Mouse (Mus musculus) heart, postnatal 0 days (tissue): ENCODE measurements around the gene Ddx24. TPM values are rescaled to one million over a fixed set of nuclear protein-coding genes. Genes with fewer than 3 reads are reported as not detected.

Experiments used
- ATAC-seq: fragments of 200-750 bp; cut with Nextera tagmentation; 2 replicates; pipeline ENCODE4 v1.8.0; 2017; ENCODE audit warnings: low read depth, moderate number of reproducible peaks, moderate library complexity; ENCODE audit not compliant: insufficient read depth
- DNase-seq: peaks from one replicate; pipeline ENCODE4 v3.0.0-alpha.2; 2016; ENCODE audit warnings: low spot score
- H3K27ac ChIP-seq: fragments of 300-500 bp; sonication (generic); 2 replicates; pipeline ENCODE4 v1.5.1; 2014; ENCODE audit warnings: low read depth, mild to moderate bottlenecking
- H3K27me3 ChIP-seq: fragments of 300-500 bp; sonication (generic); 2 replicates; pipeline ENCODE4 v1.6.1; 2014; ENCODE audit warnings: low read length, mixed read lengths; ENCODE audit not compliant: control insufficient read depth, insufficient read depth
- H3K36me3 ChIP-seq: fragments of 300-500 bp; sonication (generic); replicated peaks from 2 replicates; pipeline ENCODE4 v1.6.1; 2014; ENCODE audit warnings: low read length, mixed read lengths; ENCODE audit not compliant: control insufficient read depth, insufficient read depth
- H3K4me1 ChIP-seq: fragments of 300-500 bp; sonication (generic); 2 replicates; pipeline ENCODE4 v1.6.1; 2014; ENCODE audit warnings: antibody characterized with exemption; ENCODE audit not compliant: control insufficient read depth, insufficient read depth
- H3K4me2 ChIP-seq: fragments of 300-500 bp; sonication (generic); 2 replicates; pipeline ENCODE4 v1.6.1; 2014; ENCODE audit warnings: low read depth, mild to moderate bottlenecking, low read length, moderate library complexity
- H3K4me3 ChIP-seq: fragments of 300-500 bp; sonication (generic); 2 replicates; pipeline ENCODE4 v1.5.1; 2014; ENCODE audit warnings: low read depth, low read length
- H3K9ac ChIP-seq: fragments of 300-500 bp; sonication (generic); replicated peaks from 2 replicates; pipeline ENCODE4 v1.6.1; 2014; ENCODE audit warnings: low read depth, low read length, mixed read lengths
- H3K9me3 ChIP-seq: fragments of 300-500 bp; sonication (generic); replicated peaks from 2 replicates; pipeline ENCODE4 v1.6.1; 2016; ENCODE audit warnings: low read length; ENCODE audit not compliant: control insufficient read depth
- CTCF ChIP-seq: IDR thresholded peaks from 2 replicates; pipeline ENCODE4 v1.5.1; 2016; ENCODE audit warnings: antibody characterized with exemption, control low read depth, low read depth
- EP300 ChIP-seq: IDR thresholded peaks from 2 replicates; pipeline ENCODE4 v1.6.1; 2016; ENCODE audit warnings: antibody characterized with exemption, low read depth
- WGBS: fragments of 180-500 bp; shearing (Covaris S2); extraction: QIAGEN DNeasy Blood & Tissue Kit; methylation state at CpG from one replicate; pipeline ENCODE4 v1.1.7; 2014; 5-methylcytosine and 5-hydroxymethylcytosine counted together
- polyA plus RNA-seq: library from polyadenylated mRNA; unstranded; fragments of >200 nt; fragmentation: Nextera tagmentation; extraction: Ambion mirVana; gene quantifications from 2 replicates; pipeline ENCODE4 v1.2.1, GENCODE M21; 2015
- total RNA-seq: library from RNA; depleted of rRNA; stranded (reverse); fragments of >200 nt; gene quantifications from 2 replicates; pipeline ENCODE4 v1.2.3, GENCODE M21; 2014; ENCODE audit warnings: low replicate concordance

The Ddx24 gene
- total and polyA plus RNA-seq, 2 experiments from 2014 or later, result 95.3 to 165 TPM

DNA sequence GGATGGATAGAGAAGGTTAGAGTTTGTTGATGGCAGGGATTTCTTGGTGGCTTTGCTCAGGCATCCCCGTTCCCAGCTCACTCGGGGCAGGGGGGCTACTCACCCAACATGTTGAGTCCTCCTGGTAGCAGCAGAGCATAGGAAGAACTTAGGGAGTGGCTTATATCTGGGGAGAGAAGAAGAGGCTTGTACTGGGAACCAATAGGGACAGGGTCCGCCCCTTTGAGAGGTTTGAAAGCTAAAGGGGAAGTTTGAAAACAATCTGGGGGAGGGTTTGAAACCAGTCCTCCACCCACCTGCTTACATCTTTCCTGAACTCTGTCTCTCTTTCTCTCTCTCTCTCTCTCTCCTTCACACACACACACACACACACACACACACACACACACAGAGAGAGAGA lies 17.9 kb upstream of the Ddx24 start, which contains the start of gene Ifi27l2a:
Ifi27l2a (minus strand) TSS at position 157 of the 400 bp plus-strand sequence.
- no peak within 1 kb of the TSS; the same call in 1 of the 2 replicates for H3K9ac ChIP-seq

DNA sequence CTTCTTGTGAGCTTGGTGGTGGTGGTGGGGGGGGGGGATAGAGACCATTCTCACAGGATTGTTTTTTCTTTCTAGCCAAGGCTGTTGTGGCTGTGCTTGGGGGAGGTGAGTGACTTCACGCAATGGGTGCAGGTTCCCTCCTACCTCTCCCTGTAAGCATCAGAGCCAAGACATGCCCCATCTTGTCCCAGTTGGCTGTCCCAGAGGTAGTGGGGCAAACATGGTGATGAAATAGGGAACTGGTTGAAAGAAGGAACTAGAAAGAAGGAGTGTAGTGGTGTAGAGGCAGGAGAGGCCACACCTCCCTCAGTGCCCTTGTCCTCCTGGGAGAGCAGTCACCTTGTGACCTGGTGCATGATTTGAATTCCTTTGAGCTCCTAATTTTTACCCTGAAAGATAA lies 12.0 kb upstream of the Ddx24 start:
- Histone ChIP-seq H3K4me3 (no peak overlapping the region), H3K4me2 (no peak overlapping the region), H3K27me3 (no peaks in the 10 kb centered on the region), H3K27ac (no peak overlapping the region), H3K4me1 (0 out of 2 replicates have a peak, but pooled peaks cover 5% of the 10 kb centered on the region), H3K9me3 (no peaks in the 10 kb centered on the region), H3K9ac (no peak overlapping the region), H3K36me3 (no peaks in the 10 kb centered on the region)
- WGBS, result 86% methylated on average over 1 of the region's 1 CpGs
- no peak for DNase-seq
- no peak for ATAC-seq
- TF ChIP-seq EP300, result no peak

More for the DNA sequence above, 17.9 kb upstream of the Ddx24 start, which contains the start of gene Ifi27l2a:
- H3K4me1 ChIP-seq, result no peaks in the 10 kb centered on the region
- peak within 1 kb of the TSS; percentile 35 for H3K4me2 ChIP-seq
- TF ChIP-seq CTCF (no peak), EP300 (no peak)
- no peaks in the 10 kb centered on the region for H3K9me3 ChIP-seq
- no peaks in the 10 kb centered on the region for H3K36me3 ChIP-seq
- 44% methylated on average over 3 of the region's 3 CpGs for WGBS
- peak; percentile 36 for DNase-seq
- H3K27ac ChIP-seq, result no peak within 1 kb of the TSS
- 0 out of 2 replicates have a peak within 1 kb of the TSS, but pooled peaks have one; percentile 8 for H3K4me3 ChIP-seq
- no peaks in the 10 kb centered on the region for H3K27me3 ChIP-seq
- ATAC-seq, result 0 out of 2 replicates have a peak, but pooled peaks have one; percentile 36

DNA sequence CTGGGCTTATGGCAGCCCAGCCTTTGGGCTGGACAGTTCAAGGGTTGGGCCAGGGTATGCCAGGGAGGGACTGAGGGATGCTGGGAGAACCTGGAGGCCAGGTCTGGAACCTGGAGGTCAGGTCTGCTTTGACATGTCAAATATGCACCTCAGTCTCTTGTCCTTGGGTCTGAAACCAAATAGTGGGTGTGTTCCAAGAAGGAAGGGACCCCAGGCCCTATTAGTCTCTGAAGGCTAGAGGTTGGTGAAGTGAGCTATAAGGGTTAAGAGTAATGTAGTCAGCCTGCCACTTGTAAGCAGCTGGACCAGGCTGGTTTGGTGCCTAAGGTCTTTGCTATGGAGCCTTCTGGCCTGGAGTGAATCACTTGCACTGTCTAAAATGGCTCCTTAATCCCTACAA lies 9.2 kb upstream of the Ddx24 start:
- H3K9me3 ChIP-seq, result no peaks in the 10 kb centered on the region

DNA sequence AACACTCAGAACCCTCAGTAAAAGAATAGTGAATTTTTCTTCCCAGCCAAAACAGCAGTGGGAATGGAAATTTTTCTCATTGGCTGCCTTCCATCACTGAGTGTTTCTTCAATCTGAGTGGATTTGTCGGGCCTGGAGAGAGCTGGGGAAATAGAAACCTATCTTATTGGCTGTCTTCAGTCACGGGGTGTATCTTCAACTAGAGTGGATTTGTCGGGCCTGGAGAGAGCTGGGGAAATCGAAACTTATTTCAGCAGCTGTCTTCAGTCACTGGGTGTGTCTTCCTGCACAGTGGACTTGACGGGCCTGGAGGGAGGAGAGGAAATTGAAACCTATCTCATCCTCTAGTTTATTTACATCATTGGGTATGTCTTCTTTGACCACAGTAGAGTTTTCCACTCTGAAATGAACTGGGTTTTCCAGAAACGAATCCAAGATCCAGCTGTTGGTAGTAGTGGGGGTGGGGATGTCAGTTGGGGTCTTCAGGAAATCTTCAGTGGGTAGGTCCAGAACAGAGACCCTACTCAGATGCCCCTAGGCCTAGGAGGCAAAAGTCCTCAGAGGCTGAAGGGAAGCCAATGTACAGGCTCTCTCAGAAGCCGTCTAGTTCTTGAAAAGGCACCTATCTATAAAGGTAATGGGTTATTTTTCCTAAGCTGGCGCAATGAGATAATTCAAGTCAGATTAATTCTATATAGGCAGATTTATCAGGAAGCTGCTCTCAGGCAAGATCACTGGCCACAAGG lies 8.5 kb upstream of the Ddx24 start, which contains the start of gene Ifi27:
Ifi27 (plus strand) TSS at position 226 of the 746 bp plus-strand sequence.
- no peaks in the 10 kb centered on the region for H3K36me3 ChIP-seq
- no peak within 1 kb of the TSS for H3K9ac ChIP-seq
- no peaks in the 10 kb centered on the region for H3K9me3 ChIP-seq
- H3K4me3 ChIP-seq, result peak within 1 kb of the TSS; percentile 26
- DNase-seq, result peak; percentile 85
- WGBS, result 38% methylated on average over 8 of the region's 8 CpGs
- ATAC-seq, result peak; percentile 95
- H3K27ac ChIP-seq, result peak within 1 kb of the TSS; percentile 86
- no peak for TF ChIP-seq CTCF
- TF ChIP-seq EP300, result no peak
- H3K27me3 ChIP-seq, result no peaks in the 10 kb centered on the region
- peak within 1 kb of the TSS; percentile 42 for H3K4me2 ChIP-seq
- H3K4me1 ChIP-seq, result 0 out of 2 replicates have a peak, but pooled peaks cover 5% of the 10 kb centered on the region

More for the DNA sequence above, 9.2 kb upstream of the Ddx24 start:
- peak overlapping the region; percentile 86 for H3K27ac ChIP-seq
- peak overlapping the region; percentile 42 for H3K4me2 ChIP-seq
- no peak overlapping the region for H3K9ac ChIP-seq
- DNase-seq (no peak), ATAC-seq (no peak)
- H3K36me3 ChIP-seq, result no peaks in the 10 kb centered on the region
- TF ChIP-seq EP300 (no peak), CTCF (no peak)
- no peak overlapping the region for H3K4me3 ChIP-seq
- H3K4me1 ChIP-seq, result 0 out of 2 replicates have a peak, but pooled peaks cover 5% of the 10 kb centered on the region
- H3K27me3 ChIP-seq, result no peaks in the 10 kb centered on the region

DNA sequence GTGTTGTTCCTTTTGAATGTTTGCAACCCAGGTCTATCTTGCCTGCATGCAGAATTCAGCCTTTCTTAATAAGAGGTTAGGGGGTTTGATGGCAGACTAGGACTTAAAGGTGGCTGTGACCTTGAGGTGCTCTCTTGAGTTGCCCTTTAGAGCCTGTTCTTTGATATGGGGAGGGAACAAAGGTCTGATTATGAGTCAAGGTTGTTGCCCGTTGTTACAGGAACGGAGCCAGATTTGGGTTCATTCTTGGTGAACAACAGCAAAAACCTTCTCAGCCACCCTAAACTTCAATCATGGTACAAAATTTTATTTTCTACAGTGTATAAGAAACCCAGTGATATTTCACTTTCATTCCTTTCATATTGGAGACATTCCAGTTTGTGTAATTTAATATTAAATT lies 7.8 kb upstream of the Ddx24 start:
- Histone ChIP-seq H3K27me3 (no peaks in the 10 kb centered on the region), H3K4me2 (no peak overlapping the region), H3K27ac (peak overlapping the region; percentile 69), H3K36me3 (no peaks in the 10 kb centered on the region), H3K4me3 (no peak overlapping the region), H3K4me1 (0 out of 2 replicates have a peak, but pooled peaks cover 5% of the 10 kb centered on the region), H3K9ac (no peak overlapping the region), H3K9me3 (no peaks in the 10 kb centered on the region)
- no peak for ATAC-seq
- TF ChIP-seq CTCF, result no peak
- no peak for TF ChIP-seq EP300
- no peak for DNase-seq
- 59% methylated on average over 2 of the region's 2 CpGs for WGBS
